Mouse (Mus musculus) granulocyte monocyte progenitor cell, adult 5-6 weeks (primary cell): ENCODE measurements around the gene 1810055G02Rik. TPM values are rescaled to one million over a fixed set of nuclear protein-coding genes. Genes with fewer than 3 reads are reported as not detected.

Source experiments
- ATAC-seq: replicated peaks from 2 replicates; pipeline ENCODE4 v1.8.0; 2016; ENCODE audit warnings: mild to moderate bottlenecking, moderate TSS enrichment, inconsistent platforms; ENCODE audit not compliant: poor library complexity, severe bottlenecking
- total RNA-seq, 2 experiments: library from RNA; stranded (forward) in 1 of 2; stranded (reverse) in 1 of 2; fragments of 200-712, 200-1000 nt in 1 of 2; fragments of >200 nt in 1 of 2; fragmentation: Nextera tagmentation in 1 of 2; gene quantifications; 2 replicates each; pipeline ENCODE4 v1.2.3; 2014 to 2017

1810055G02Rik gene
- 10.0 and 13.4 TPM in 2 replicates for total RNA-seq (2014; fragmentation: Nextera tagmentation)
- 4.5 and 9.0 TPM in 2 replicates for total RNA-seq (2017)

GRCm38 (mm10) chr19:3708078-3709012 lies at the start of gene 1810055G02Rik:
1810055G02Rik (plus strand) TSS chr19:3708293.
- peak; percentile 98 for ATAC-seq

- peak; percentile 62 for ATAC-seq
Measured at GRCm38 (mm10) chr19:3665510-3665909, 42.6 kb upstream of the 1810055G02Rik start.

GRCm38 (mm10) chr19:3666632-3667031 lies 41.5 kb upstream of the 1810055G02Rik start:
- ATAC-seq: no peak

GRCm38 (mm10) chr19:3667155-3667895 lies 40.8 kb upstream of the 1810055G02Rik start:
- peak; percentile 8; the same call in 1 of the 2 replicates for ATAC-seq

GRCm38 (mm10) chr19:3667979-3668378 lies 40.1 kb upstream of the 1810055G02Rik start:
- no peak for ATAC-seq

GRCm38 (mm10) chr19:3668551-3668950 lies 39.5 kb upstream of the 1810055G02Rik start:
- no peak for ATAC-seq

GRCm38 (mm10) chr19:3669100-3669499 lies 39.0 kb upstream of the 1810055G02Rik start:
- ATAC-seq: peak; percentile 64

- ATAC-seq: 0 out of 2 replicates have a peak, but pooled peaks have one; percentile 25
Measured at GRCm38 (mm10) chr19:3673149-3673548, 34.9 kb upstream of the 1810055G02Rik start.

- peak; percentile 66 for ATAC-seq
Measured at GRCm38 (mm10) chr19:3674122-3674855, 33.8 kb upstream of the 1810055G02Rik start.

GRCm38 (mm10) chr19:3680732-3681131 lies 27.4 kb upstream of the 1810055G02Rik start:
- no peak for ATAC-seq

- ATAC-seq: 0 out of 2 replicates have a peak, but pooled peaks have one; percentile 8
Measured at GRCm38 (mm10) chr19:3681310-3681934, 26.7 kb upstream of the 1810055G02Rik start.

- ATAC-seq: no peak
Measured at GRCm38 (mm10) chr19:3684414-3684813, 23.7 kb upstream of the 1810055G02Rik start.

GRCm38 (mm10) chr19:3684957-3685580 lies 23.0 kb upstream of the 1810055G02Rik start:
- ATAC-seq: no peak

- ATAC-seq: no peak
Measured at GRCm38 (mm10) chr19:3685611-3686214, 22.4 kb upstream of the 1810055G02Rik start.

- ATAC-seq: peak; percentile 38
Measured at GRCm38 (mm10) chr19:3686215-3686894, 21.7 kb upstream of the 1810055G02Rik start, which contains the start of gene Lrp5. Lrp5 (minus strand) TSS chr19:3686564.

GRCm38 (mm10) chr19:3687676-3688171 lies 20.4 kb upstream of the 1810055G02Rik start:
- ATAC-seq: peak; percentile 68

GRCm38 (mm10) chr19:3691337-3691736 lies 16.8 kb upstream of the 1810055G02Rik start:
- no peak for ATAC-seq
